Mouse (Mus musculus) G1E (cell line): ENCODE measurements at regions not wholly inside any gene's neighbourhood (a gene's known extent, or its start where the extent isn't known, plus 50 kb on each side); places are given as distances from the start of the nearest gene placed in this dataset.

Experiments
- CTCF ChIP-seq: IDR thresholded peaks from 2 replicates; pipeline ENCODE4 v1.5.1; 2012; ENCODE audit warnings: low read depth, low read length, inconsistent platforms, mixed read lengths
- GATA1 ChIP-seq: IDR thresholded peaks from 2 replicates; pipeline ENCODE4 v1.6.1; 2012; ENCODE audit warnings: borderline replicate concordance, low read length, inconsistent platforms, mixed read lengths

- TF ChIP-seq GATA1 (no peak), CTCF (no peak)
These were observed 186.7 kb downstream of the Diras2 start for GRCm38 (mm10) chr13:52344383-52344782.
